Mouse (Mus musculus) brain, embryonic 14.5 days (tissue): Measurements from ENCODE around the gene Mtcl1.

Experiments used
- CTCF ChIP-seq: fragments of 200-500 bp; IDR thresholded peaks from 2 replicates; pipeline ENCODE4 v1.5.1; 2012; ENCODE audit warnings: inconsistent platforms, mild to moderate bottlenecking, moderate library complexity, borderline replicate concordance; ENCODE audit not compliant: insufficient read depth, insufficient read length; ENCODE audit errors: extremely low read depth
- POLR2A ChIP-seq: fragments of 200-500 bp; IDR thresholded peaks from 2 replicates; pipeline ENCODE4 v1.6.1; 2012; ENCODE audit warnings: mild to moderate bottlenecking, inconsistent platforms, borderline replicate concordance; ENCODE audit not compliant: poor library complexity, insufficient read depth, insufficient read length, severe bottlenecking; ENCODE audit errors: extremely low read depth

DNA sequence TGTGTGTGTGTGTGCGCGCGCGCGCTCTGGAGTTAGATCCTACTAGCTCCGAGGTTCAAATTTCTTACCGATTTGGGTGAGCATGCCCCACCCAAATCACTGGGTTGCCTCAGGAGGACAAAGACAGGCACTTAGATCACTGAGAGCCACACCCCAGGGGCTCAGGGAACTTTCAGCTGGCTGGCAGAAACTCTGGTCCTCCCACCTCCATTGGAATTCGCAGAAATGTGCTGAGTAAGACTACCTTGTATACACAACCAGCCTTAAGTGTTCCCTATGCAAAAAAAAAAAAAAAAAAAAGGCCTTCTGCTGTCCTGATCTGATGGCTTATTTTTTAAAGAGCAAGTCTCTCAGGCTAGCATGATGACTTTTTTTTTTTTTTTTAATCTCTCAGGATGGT, 30.1 kb downstream of the Mtcl1 start:
- no peak for TF ChIP-seq POLR2A
- no peak for TF ChIP-seq CTCF
